Mouse (Mus musculus) kidney, adult 9 months (tissue): ENCODE measurements around the gene Alox12e.

Experiments used
- DNase-seq: peaks from one replicate; pipeline ENCODE4 v3.0.0; 2022

The Alox12e gene

DNA sequence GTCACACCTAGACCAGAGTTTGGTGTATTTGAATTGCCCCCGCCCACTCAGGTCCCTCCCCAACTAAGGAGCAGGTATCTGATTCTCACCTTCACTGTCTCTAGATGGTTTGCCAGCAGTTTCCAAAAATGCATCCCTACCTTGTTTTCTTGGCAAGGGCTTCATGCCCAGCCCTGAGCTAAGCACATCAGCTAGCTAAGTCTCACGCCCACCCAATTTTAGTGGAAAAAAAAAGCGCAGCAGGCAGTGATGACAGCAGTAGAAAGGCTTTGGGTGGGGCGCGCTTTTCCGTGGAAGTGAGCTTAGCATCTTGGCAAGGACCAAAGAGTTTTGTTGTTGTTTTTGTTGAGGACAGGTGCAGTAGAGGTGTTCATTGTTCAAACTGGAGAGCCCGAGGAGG, at the start of gene Alox12e:
Gene Alox12e (minus strand): TSS at position 101 of the 400 bp plus-strand sequence.
- no peak for DNase-seq

- DNase-seq: peak; percentile 69
These were observed 46.2 kb upstream of the Alox12e start for GRCm38 (mm10) chr11:70368626-70369025.

DNA sequence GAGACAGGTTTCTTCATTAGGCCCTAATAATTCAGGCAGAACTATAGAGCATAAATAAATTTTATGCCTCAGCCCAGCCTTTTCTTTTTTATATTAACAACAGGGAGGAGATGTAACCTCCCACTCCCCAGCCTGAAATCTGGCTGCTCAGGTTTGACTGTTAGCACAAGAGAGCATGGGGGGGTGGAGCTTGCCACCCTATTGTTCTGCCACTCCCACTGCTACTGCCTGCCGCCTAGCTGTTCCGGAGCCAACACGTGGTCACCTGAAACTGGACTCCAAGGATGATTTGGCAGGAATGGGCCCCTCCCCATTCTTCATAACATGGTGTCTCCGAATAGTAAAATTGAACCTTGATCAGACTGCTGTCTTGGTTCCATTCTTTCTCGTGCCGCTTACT, 45.3 kb upstream of the Alox12e start:
- peak; percentile 62 for DNase-seq

GRCm38 (mm10) chr11:70351868-70352267, 29.4 kb upstream of the Alox12e start, which contains the start of gene Alox15:
TSS of gene Alox15 (minus strand) at chr11:70352031.
- no peak for DNase-seq

DNA sequence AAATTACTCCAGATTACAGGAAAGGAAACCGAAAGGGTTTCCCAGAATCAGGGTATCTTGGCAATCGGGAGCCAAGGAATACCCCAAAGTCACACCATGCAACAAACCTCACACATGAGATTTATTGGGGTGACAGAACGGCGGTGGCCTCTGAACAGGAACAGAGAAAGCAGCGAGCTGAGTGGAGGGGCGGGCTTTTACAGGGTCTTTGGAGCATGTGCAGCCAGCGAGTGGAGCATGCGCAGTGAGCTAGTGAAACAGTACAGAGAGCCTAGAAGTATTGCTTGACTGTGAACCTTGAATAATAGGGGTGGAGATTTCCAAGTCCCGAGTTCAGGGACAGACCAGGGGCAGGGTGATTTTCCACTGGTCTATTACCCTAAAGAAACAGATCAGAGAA, 26.2 kb upstream of the Alox12e start:
- no peak for DNase-seq

DNA sequence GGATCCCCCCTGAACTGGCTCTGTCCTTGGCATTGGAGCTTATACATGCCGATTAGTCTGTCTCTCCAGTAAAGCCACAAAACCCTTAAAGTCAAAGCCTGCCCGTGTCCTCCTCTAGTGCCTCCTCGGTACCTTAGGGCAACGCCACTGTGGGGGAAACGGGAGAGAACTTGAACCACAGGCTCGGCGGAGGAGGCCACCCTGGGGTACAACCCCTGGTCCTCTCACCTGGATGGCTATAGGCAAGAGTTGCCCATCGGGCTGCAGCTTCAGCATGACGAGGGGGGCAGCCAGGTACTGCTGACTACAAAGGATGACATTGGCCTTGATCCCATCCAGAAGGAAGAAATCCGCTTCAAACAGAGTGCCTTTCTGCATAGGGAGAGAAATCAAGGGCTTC, 25.4 kb upstream of the Alox12e start:
- no peak for DNase-seq

GRCm38 (mm10) chr11:70345546-70345945, 23.1 kb upstream of the Alox12e start:
- DNase-seq: no peak

- no peak for DNase-seq
These were observed 22.6 kb upstream of the Alox12e start for GRCm38 (mm10) chr11:70345061-70345460.

DNA sequence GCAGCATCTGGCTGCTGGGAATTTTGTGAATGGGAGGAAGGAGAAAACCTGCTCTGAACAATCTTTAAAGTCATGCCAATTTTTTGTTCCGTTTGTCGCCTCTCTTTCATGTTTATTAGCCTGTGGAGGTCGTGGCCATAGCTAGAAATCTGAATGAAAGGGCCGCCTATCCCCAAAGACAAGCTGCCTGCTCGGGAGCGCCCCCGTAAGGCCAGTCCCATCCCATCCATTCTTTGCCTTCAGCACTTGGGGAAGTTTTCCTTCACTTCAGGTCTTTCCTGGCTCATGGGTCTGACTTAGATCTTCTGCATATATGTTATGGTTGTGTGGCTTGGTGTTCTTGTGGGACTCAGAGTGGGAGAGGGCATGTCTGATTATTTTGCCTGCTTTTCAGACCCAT, 17.1 kb upstream of the Alox12e start:
- no peak for DNase-seq

GRCm38 (mm10) chr11:70334477-70334876, 12.0 kb upstream of the Alox12e start:
- DNase-seq: peak; percentile 70

DNA sequence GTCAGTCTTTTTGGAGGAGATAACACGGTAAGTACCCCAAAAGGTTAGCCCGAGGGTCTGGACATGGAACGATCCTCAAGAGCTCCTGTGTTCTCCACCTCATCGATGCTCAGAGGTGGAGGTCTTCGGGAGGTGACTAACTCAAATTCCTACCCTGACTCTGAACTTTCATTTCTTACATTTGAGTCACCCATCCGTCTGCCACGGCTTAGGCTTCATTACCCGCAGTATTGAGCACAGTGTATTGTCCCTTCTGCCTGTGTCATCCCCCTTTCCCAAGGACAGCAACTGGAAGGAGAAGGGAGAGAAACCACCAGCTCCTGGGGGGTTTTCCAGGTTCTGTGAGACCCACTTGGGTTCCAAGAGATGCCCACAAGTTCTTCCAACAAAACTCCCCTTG, 2.3 kb upstream of the Alox12e start:
- DNase-seq: no peak

- peak; percentile 46 for DNase-seq
These were observed 764 bp downstream of the Alox12e start for GRCm38 (mm10) chr11:70321664-70322063.

- DNase-seq: no peak
These were observed 2.8 kb downstream of the Alox12e start for GRCm38 (mm10) chr11:70319614-70320013.

GRCm38 (mm10) chr11:70313833-70314232, 8.6 kb downstream of the Alox12e start:
- peak; percentile 16 for DNase-seq

DNA sequence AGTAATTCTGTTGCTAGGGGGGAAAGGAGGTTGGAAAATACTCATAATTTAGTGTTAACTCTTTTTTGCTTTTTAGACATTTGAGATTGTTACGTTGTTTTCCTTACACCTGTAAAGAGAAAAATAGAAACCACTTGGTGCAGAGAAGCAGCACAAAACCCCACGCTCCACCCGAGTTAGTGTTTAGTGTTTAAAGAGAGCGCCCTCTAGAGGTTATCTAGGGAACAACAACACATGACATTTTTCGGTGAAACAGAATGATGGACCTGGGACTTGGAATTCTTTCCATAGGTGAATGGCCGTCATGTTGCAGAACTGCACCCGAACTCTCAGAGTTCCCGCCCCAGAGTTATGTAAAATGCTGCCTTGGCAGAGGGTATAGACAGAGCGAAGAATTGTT, 13.1 kb downstream of the Alox12e start:
- peak; percentile 82 for DNase-seq

DNA sequence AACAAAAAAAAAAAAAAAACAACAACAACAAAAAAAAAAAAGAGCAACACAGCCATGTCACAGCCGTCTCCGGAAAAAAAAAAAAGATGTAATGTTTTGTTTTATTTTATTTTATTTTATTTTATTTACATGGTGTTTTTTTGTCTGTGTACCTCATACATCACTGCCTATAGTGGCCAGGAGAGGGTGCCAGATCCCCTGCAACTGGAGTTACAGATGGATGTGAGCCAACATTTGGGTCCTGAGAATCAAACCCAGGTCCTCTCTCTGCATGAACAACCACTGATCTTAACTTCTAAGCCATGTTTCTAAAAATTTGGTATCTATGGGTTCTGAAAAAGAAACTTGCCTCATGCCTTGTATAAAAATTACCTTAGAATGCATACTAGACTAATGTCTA, 14.1 kb downstream of the Alox12e start:
- peak; percentile 14 for DNase-seq

- peak; percentile 68 for DNase-seq
These were observed 16.3 kb downstream of the Alox12e start for GRCm38 (mm10) chr11:70306159-70306558.

DNA sequence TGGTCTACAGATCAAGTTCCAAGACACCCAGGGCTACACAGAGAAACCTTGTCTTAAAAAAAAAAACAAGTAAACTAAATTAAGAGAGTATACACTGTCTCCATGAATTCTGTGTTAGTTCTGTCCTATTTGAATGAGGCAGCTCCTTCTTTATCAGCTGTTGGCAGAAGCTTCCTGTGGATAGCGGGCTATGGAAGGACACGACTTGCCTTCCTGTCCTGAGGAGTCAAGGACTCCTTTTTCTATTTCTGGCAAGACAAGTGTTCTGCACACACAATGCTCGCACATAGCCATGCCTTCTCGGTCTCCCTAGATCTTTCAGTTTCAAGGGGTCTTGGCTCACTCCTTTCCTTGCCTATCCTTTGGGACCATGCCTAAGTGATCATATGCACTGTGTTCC, 20.1 kb downstream of the Alox12e start:
- peak; percentile 38 for DNase-seq

- peak; percentile 20 for DNase-seq
These were observed 24.5 kb downstream of the Alox12e start for GRCm38 (mm10) chr11:70297836-70298454.

- no peak for DNase-seq
These were observed 25.0 kb downstream of the Alox12e start for GRCm38 (mm10) chr11:70297405-70297804.

GRCm38 (mm10) chr11:70293881-70294280, 28.5 kb downstream of the Alox12e start:
- no peak for DNase-seq

DNA sequence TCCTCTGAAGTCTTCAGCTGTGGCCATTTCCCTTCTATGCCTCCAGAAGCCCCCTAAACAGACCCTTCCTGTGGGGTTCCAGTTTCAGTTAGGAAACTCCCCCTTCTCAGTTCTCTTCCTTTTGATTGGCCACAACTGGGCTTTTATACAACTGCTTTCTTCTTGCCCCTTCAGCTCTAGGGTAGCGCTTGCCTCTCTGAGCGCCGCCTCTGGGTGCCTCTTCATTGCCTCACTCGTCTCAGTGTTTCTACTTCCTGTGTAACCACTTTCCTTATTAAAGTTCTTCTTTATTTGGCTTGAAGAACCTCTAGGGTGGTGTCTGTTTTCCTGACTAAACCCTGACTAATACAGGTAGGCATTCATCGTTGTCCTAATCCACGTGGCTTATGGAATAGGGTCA, 31.2 kb downstream of the Alox12e start:
- DNase-seq: no peak

DNA sequence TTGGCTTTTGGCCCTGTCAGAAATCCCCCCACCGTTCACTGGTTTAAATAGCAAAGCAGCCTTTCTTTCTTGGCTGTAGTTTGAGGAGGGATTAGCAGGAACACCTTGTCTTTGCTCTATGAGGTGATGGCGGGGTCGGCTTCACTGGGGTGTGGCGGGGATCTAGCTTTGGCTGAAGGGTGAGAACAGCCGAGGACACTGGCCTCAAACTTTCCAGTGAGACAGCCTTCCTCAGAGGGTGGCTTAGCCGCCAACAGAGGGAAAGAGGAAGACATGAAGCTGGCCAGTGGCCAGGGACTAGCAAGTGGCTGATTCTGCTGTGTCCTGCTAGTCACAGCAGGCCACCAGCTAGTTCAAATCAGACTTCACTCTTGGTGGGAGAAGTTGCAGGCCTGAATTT, 33.2 kb downstream of the Alox12e start:
- DNase-seq: peak; percentile 25

DNA sequence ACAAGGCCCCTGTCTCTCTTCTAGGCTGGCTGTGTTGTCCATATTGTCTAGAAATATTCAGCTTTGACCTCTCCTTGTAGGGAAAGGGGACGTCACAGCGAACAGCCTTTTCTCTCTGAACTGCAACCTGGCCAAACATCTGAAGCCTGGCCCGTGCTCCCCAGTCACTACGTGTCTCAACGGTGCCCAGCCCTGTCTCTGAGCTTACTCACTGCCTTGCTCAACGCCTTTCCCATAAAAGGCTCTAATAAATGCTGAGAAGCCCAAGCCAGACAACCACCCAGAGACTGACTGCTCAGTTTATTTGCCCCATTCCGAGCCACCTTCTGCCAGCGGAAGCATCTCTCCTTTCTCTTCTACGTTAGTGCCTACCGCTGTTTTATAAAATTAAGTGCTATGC, 34.3 kb downstream of the Alox12e start:
- DNase-seq: no peak

- no peak for DNase-seq
These were observed 36.7 kb downstream of the Alox12e start for GRCm38 (mm10) chr11:70285686-70286085.
